Mouse (Mus musculus) lung, embryonic 14.5 days (tissue): ENCODE results near the gene Gm8159. TPM values are rescaled to one million over a fixed set of nuclear protein-coding genes. Genes with fewer than 3 reads are reported as not detected.
"Not testable (repeated sequence)": the region's sequence is repeated elsewhere in the genome, so short reads cannot be mapped to it uniquely, and the experiment has no call there.

ENCODE experiments used
- ATAC-seq: fragments of 200-750 bp; cut with Nextera tagmentation; 2 replicates; pipeline ENCODE4 v1.8.0; 2017; ENCODE audit warnings: mild to moderate bottlenecking, moderate TSS enrichment, moderate library complexity; ENCODE audit not compliant: insufficient read depth
- DNase-seq: peaks from one replicate; pipeline ENCODE4 v3.0.0-alpha.2; 2015
- H3K27ac ChIP-seq: fragments of 300-500 bp; sonication (generic); 2 replicates; pipeline ENCODE4 v1.5.1; 2014; ENCODE audit warnings: low read depth, mild to moderate bottlenecking, moderate library complexity
- H3K27me3 ChIP-seq: fragments of 300-500 bp; sonication (generic); 2 replicates; pipeline ENCODE4 v1.6.1; 2014; ENCODE audit warnings: low read length, control low read depth; ENCODE audit not compliant: insufficient read depth
- H3K36me3 ChIP-seq: fragments of 300-500 bp; sonication (generic); 2 replicates; pipeline ENCODE4 v1.6.1; 2014; ENCODE audit warnings: control low read depth; ENCODE audit not compliant: insufficient read depth
- H3K4me1 ChIP-seq: fragments of 300-500 bp; sonication (generic); 2 replicates; pipeline ENCODE4 v1.6.1; 2014; ENCODE audit warnings: antibody characterized with exemption, control low read depth; ENCODE audit not compliant: insufficient read depth
- H3K4me2 ChIP-seq: fragments of 300-500 bp; sonication (generic); 2 replicates; pipeline ENCODE4 v1.6.1; 2014; ENCODE audit warnings: mild to moderate bottlenecking
- H3K4me3 ChIP-seq: fragments of 300-500 bp; sonication (generic); 2 replicates; pipeline ENCODE4 v1.5.1; 2014; ENCODE audit warnings: low read depth, low read length
- H3K9ac ChIP-seq: fragments of 300-500 bp; sonication (generic); 2 replicates; pipeline ENCODE4 v1.6.1; 2014
- H3K9me3 ChIP-seq: fragments of 300-500 bp; sonication (generic); 2 replicates; pipeline ENCODE4 v1.6.1; 2016; ENCODE audit warnings: low read depth, low read length, control low read depth
- CTCF ChIP-seq: IDR thresholded peaks from 2 replicates; pipeline ENCODE4 v1.5.1; 2016; ENCODE audit warnings: antibody characterized with exemption, low read depth
- WGBS: fragments of 180-500 bp; shearing (Covaris S2); extraction: QIAGEN DNeasy Blood & Tissue Kit; methylation state at CpG from one replicate; pipeline ENCODE4 v1.1.7; 2014; 5-methylcytosine and 5-hydroxymethylcytosine counted together
- polyA plus RNA-seq: library from polyadenylated mRNA; unstranded; fragments of >200 nt; fragmentation: Nextera tagmentation; extraction: Ambion mirVana; gene quantifications from 2 replicates; pipeline ENCODE4 v1.2.1, GENCODE M21; 2014

Gene Gm8159
- not detected in 2 replicates for polyA plus RNA-seq

GRCm38 (mm10) chr14:4632052-4632451 is at the start of gene Gm8159:
TSS of gene Gm8159 (plus strand) at chr14:4632352.
- ATAC-seq, H3K4me1 ChIP-seq, H3K4me2 ChIP-seq, H3K4me3 ChIP-seq, H3K36me3 ChIP-seq, H3K9me3 ChIP-seq, DNase-seq, H3K9ac ChIP-seq, H3K27ac ChIP-seq, H3K27me3 ChIP-seq: not testable (repeated sequence)
- WGBS: no CpG with 5 or more reads among the region's 2 CpGs

GRCm38 (mm10) chr14:4649309-4649708 is 17.2 kb downstream of the Gm8159 start:
- DNase-seq: peak; percentile 0
- H3K27me3 ChIP-seq, H3K27ac ChIP-seq, H3K9ac ChIP-seq, H3K4me1 ChIP-seq, H3K9me3 ChIP-seq, ATAC-seq, H3K36me3 ChIP-seq: not testable (repeated sequence)
- Histone ChIP-seq H3K4me2 (peak overlapping the region; percentile 53), H3K4me3 (peak overlapping the region; percentile 4; the same call in 1 of the 2 replicates)
- TF ChIP-seq CTCF: 0 out of 2 replicates have a peak, but pooled peaks have one; percentile 13
- 3% methylated on average over 16 of the region's 18 CpGs for WGBS

- H3K9me3 ChIP-seq, H3K4me3 ChIP-seq, ATAC-seq, DNase-seq, H3K36me3 ChIP-seq, H3K9ac ChIP-seq, H3K27me3 ChIP-seq, H3K4me2 ChIP-seq, H3K27ac ChIP-seq, H3K4me1 ChIP-seq: not testable (repeated sequence)
- peak; percentile 44 for TF ChIP-seq CTCF
- WGBS: 0% methylated on average over 3 of the region's 9 CpGs
These were observed 18.2 kb downstream of the Gm8159 start for GRCm38 (mm10) chr14:4650324-4650723.

- not testable (repeated sequence) for H3K27ac ChIP-seq, ATAC-seq, H3K4me1 ChIP-seq, H3K27me3 ChIP-seq, DNase-seq, H3K4me2 ChIP-seq, H3K4me3 ChIP-seq, H3K9ac ChIP-seq, H3K9me3 ChIP-seq, H3K36me3 ChIP-seq
- WGBS: no CpG with 5 or more reads among the region's 2 CpGs
These were observed 31.7 kb downstream of the Gm8159 start, which contains the start of gene Gm3239 for GRCm38 (mm10) chr14:4663892-4664291. TSS of gene Gm3239 (plus strand) at chr14:4664192.

Other genes with a start within 250 kb of the Gm8159 start
- gene Gm3159, start 234.8 kb upstream of the Gm8159 start, polyA plus RNA-seq: not detected in 2 replicates
- gene Gm3164, start 216.9 kb upstream of the Gm8159 start, polyA plus RNA-seq: 0.22 and 0.96 TPM in 2 replicates
- gene Gm3173, start 201.4 kb upstream of the Gm8159 start, polyA plus RNA-seq: not detected in 2 replicates
- not detected in 2 replicates for gene Gm3182, start 150.6 kb upstream of the Gm8159 start, polyA plus RNA-seq
- gene Gm3047, start 76.9 kb upstream of the Gm8159 start, polyA plus RNA-seq: not detected in 2 replicates
- 0.13 TPM in 1 of 2 replicates, not detected in the other for gene Gm3239, start 31.8 kb downstream of the Gm8159 start, polyA plus RNA-seq
- gene Gm7876, start 76.9 kb downstream of the Gm8159 start, polyA plus RNA-seq: not detected in 2 replicates
- 0.15 and 0.29 TPM in 2 replicates for gene Gm3252, start 94.4 kb downstream of the Gm8159 start, polyA plus RNA-seq
- gene Gm9602, start 144.0 kb downstream of the Gm8159 start, polyA plus RNA-seq: not detected in 2 replicates
- not detected in 2 replicates for gene Gm3269, start 205.8 kb downstream of the Gm8159 start, polyA plus RNA-seq
- gene Gm3264, start 223.2 kb downstream of the Gm8159 start, polyA plus RNA-seq: 0.42 and 1.0 TPM in 2 replicates